ENCODE assay signal across 8 mouse cellular contexts in the genomic region with DNA sequence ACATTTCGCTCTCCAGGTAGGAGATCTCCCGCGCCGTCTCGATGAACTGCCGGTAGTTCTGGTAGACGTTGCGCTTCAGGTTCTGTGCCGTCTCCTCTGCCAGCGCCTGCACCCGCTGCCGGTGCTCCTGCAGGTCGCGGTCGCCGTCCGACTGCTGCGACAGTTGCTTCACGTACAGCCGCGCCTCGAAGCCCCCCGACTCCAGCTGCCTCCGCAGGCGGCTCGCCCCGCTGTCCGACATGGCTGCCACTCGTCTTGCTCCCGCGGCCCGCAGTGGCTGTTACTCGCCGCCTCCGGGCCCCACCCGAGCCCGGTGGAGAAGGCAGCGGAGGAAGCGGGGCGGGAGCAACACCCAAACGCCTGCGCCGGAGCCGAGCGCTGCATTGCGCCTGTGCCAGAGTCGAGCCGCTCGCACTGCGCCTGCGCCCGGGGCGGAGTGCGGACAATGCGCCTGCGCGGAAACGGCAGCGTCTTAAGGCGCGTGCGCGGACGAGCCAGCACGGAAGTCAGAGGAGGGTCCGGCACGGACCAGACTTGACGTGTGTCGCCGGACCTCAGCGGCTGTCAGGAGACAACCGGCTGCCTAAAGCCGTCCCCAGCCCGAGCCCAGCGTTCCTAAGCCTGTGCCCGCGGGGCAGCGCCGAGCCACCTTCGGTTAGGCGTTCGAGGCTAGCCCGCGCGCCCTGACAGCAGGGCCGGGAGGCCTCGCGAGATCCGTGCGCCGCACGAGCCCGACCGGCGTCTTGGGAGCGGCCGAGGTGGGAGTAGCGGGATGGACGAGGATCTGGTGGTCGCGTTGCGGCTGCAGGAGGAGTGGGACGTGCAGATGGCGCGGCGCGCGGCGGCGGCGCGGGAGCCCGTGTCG. TPM values are rescaled to one million over a fixed set of nuclear protein-coding genes. Genes with fewer than 3 reads are reported as not detected.
DNase-seq lines count a peak whose midpoint lies in the region; ATAC-seq lines count a peak whose summit lies in the region.

A gene (minus strand): TSS at position 320 of the 865 bp plus-strand sequence.
A gene (plus strand): TSS at position 501 of the 865 bp plus-strand sequence.

- peak within 1 kb of the TSS; percentile 95 for H3K4me2 ChIP-seq in hindbrain, embryonic 12.5 days (replicated peaks)

- peak; percentile 99 for DNase-seq in NIH3T3 (ENCODE audit: low read depth)
- peak; percentile 99 for DNase-seq in cerebellum, postnatal 10 days
- DNase-seq in frontal cortex, postnatal 10 days (ENCODE audit: low spot score in 2 of 2), result peak; percentile 91 to 97
- DNase-seq in layer of hippocampus, postnatal 14 days (ENCODE audit: low spot score in 2 of 2), result peak; percentile 98 to 99
- DNase-seq in lung, postnatal 14 days, result peak; percentile 98
- DNase-seq in retina, adult 2 months (ENCODE audit: low read depth, low spot score), result peak; percentile 93
- peak; percentile 97 to 98 for DNase-seq in thymus, postnatal 36 days

- peak; percentile 82 for ATAC-seq in hindbrain, embryonic 12.5 days (ENCODE audit: low FRiP score)

- peak within 1 kb of the TSS; percentile 91 for H3K9ac ChIP-seq in hindbrain, embryonic 12.5 days

- H3K9me3 ChIP-seq in hindbrain, embryonic 12.5 days (replicated peaks), result no peaks in the 10 kb centered on the region

- H3K4me3 ChIP-seq in hindbrain, embryonic 12.5 days, result peak within 1 kb of the TSS; percentile 91

- H3K27ac ChIP-seq in hindbrain, embryonic 12.5 days, result peak within 1 kb of the TSS; percentile 84

- WGBS in hindbrain, embryonic 12.5 days, result under 1% methylated on average over 114 of the region's 114 CpGs

- H3K27me3 ChIP-seq in hindbrain, embryonic 12.5 days, result no peaks in the 10 kb centered on the region

- H3K36me3 ChIP-seq in hindbrain, embryonic 12.5 days, result peaks cover 54% of the 10 kb centered on the region

- peaks cover 36% of the 10 kb centered on the region for H3K4me1 ChIP-seq in hindbrain, embryonic 12.5 days

RNA-seq across cellular contexts. Expression of the first gene that starts in this region (rescaled TPM):
- 17.2 and 18.8 TPM in 2 replicates for polyA plus RNA-seq in hindbrain, embryonic 12.5 days (2016; fragmentation: Nextera tagmentation; extraction: Ambion mirVana)
- 10 to 100 TPM; 35.3 to 37.0 TPM for total RNA-seq in layer of hippocampus, postnatal 14 days (2021)

RNA-seq across cellular contexts. Expression of the second gene that starts in this region (rescaled TPM):
- polyA plus RNA-seq in hindbrain, embryonic 12.5 days (2016; fragmentation: Nextera tagmentation; extraction: Ambion mirVana), result 15.2 and 17.0 TPM in 2 replicates
- total RNA-seq in layer of hippocampus, postnatal 14 days (2021), result 10 to 100 TPM; 12.8 to 14.3 TPM

Comparison
In these comparisons a context has a peak if more than half of its experiments do, and no peak if none do; other contexts are left out.
1. Peak in every context shown above with its lines: DNase-seq, ATAC-seq, H3K4me3 ChIP-seq and H3K27ac ChIP-seq.